Mouse (Mus musculus) heart, postnatal 4 days (tissue): ENCODE data around the gene Cobll1. TPM values are rescaled to one million over a fixed set of nuclear protein-coding genes. Genes with fewer than 3 reads are reported as not detected.

Source experiments
- DNase-seq: peaks from one replicate; pipeline ENCODE4 v3.0.0; 2021
- total RNA-seq, 2 experiments: library from RNA; stranded (reverse); gene quantifications; 2 replicates each; pipeline ENCODE4 v1.2.3; 2021

The Cobll1 gene
- total RNA-seq, 2 experiments from 2014 or later = 34.5 to 34.7 TPM

DNA sequence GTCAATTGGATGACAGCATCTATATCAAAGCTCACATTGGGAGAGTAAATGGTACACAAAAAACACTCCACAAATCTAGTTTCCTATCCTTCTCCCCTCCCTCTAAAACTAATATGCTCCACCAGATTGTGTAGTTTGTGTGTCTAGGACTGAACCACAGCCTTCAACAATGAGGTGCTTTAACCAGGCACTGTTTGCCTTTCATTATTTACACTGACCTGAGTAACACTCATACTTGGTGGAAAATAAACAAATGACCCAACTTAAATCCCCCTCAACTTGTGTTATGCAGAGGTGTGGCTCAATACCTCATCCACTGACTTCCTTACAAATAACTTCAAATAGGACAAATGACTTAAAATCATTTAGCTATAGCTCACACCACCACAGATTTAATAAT, 155.8 kb downstream of the Cobll1 start:
- no peak for DNase-seq

DNA sequence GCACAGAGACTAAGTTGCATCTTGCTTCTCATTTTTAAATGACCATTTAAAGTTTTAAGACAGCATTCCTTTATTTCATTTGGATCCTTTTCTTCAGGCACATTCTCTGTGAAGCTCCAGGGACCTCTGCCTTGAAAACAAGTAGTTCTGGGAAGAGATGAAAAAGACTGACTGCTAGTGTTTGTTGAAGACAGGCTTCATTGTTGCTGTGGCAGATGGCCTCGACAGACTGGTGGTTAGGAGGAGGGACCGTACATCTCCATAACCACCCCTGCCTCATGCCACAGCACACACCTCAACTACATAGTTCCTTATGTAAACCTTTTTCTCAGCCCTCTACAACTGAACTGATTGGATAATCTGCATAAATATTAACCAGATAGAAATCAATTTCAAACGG, 161.7 kb downstream of the Cobll1 start:
- no peak for DNase-seq

DNA sequence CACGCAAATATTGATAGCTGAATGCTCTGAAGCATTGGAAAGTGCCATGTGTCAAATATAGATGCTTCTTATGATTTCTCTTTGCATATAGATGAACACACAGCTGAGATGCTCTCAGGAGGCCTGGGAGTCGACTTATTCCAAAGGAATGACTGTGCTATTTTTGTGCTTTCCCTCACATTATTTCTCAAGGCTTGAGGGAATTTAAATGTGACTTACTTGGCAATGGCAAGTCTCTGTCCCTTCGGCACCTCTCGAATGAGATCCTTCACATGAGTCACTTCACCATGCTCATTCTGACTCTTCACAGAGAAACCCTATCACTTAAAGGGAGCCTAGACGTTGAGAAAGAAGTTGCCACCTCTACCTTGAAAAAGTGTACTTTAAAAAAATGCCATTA, 163.4 kb downstream of the Cobll1 start:
- no peak for DNase-seq

DNA sequence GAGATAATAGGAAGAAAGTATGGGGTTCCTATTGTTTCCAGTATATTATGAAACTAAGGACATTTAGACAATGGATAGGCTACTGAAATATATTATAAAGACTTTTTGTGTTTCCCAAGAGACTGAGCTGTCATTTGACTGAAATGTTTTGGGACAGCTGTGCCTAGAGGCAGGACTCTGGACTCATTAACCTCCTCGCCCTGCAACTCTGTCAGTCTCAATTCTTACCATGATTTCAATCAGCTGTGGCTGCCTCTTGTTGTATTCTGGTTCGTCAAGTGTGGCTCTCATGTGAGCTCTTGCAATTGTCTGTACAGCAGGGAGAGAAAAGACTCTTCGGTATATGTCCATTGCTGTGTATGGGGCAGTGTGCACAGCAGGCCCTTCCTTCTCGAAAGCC, 163.8 kb downstream of the Cobll1 start:
- no peak for DNase-seq

DNA sequence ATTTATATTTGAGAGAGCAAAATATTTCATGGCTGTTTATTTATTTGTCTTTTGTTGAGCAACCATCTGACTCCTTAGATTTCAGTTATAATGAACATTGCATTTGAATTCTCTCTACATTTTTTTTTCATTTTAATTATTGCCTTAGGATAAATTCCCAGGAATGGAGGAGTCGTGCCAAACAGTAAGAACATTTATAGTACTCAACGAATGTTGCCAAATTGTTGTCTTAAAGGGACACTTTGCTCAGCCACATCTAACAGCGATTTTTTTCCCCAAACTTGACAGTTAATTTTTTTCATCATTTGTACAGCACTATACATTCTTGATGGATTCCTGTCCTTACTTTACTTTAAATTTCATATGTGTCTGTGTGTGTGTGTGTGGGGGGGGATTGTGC, 167.0 kb downstream of the Cobll1 start:
- no peak for DNase-seq

DNA sequence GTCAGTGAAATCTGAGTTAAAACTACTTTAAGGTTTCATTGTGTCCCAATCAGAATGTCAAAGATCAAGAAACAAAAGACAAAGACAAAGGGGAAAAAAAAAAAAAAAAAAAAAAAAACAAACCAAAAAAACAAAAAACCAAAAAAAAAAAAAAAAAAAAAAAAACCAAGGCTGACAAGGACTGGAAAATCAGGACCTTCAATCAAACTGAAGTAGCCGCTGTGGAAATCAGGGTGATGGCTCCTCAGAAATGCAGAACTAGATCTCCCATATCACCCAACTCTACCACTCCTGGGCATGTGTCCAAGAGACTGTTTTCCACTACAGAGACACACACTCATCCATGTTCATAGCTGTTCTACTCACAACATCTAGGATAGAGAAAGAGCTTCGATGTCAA, 185.4 kb downstream of the Cobll1 start:
- DNase-seq = no peak

DNA sequence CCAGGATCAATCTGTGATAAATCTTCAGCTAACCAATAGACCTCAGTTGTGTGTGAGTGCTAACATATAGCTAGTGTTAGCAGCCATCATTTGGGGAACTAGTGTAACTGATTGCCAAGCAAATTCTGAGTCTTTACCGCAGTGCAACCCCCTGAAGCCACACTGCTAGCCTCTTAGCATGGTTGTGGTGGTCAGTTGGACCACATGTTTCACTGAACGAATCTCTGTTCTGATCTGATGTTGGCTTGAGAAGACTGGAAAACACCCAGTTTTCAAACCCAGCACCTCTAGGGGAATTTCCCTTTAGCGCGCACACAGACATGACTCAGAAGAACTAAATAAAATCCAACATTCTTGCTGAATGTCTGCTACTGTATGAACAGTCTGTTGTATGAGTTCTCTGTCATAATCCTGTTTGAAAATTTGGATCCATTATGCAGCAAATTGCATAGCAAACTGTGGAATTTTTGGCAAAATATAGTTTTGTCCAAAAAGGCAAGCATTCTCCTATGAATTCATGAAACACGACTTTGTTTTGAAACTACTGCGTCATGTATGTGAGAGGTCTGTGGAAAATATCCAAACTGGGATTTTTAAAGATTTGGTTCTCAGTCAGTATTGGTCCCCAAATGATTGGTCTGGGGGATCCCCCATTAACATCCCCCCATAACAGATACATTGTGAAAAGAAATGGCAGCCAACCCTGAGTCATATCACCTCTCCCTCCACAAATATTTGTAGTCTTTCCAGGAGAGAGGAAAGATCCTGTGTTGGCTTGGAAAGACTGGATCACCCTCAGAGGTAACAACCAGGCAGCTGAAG, 186.8 kb downstream of the Cobll1 start:
- no peak for DNase-seq

DNA sequence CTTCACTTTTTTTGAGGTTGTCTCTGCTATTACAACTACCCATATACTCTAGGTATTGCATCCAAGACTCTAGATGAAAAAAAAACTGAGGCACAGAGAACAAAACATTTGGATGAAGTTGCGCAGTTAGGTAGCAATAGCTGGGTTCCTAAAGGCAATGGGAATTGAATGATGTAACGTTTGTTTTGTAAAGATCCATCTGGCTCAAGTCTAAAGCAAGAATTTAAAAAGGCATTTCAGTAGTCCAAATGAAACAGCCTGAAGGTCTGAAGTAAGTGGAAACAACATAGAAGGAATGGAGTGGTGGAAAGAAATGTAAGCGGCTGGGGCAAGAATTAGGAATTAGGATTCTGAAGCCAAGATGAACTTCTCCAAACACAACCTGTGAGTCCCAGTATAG, 188.4 kb downstream of the Cobll1 start:
- DNase-seq = no peak

DNA sequence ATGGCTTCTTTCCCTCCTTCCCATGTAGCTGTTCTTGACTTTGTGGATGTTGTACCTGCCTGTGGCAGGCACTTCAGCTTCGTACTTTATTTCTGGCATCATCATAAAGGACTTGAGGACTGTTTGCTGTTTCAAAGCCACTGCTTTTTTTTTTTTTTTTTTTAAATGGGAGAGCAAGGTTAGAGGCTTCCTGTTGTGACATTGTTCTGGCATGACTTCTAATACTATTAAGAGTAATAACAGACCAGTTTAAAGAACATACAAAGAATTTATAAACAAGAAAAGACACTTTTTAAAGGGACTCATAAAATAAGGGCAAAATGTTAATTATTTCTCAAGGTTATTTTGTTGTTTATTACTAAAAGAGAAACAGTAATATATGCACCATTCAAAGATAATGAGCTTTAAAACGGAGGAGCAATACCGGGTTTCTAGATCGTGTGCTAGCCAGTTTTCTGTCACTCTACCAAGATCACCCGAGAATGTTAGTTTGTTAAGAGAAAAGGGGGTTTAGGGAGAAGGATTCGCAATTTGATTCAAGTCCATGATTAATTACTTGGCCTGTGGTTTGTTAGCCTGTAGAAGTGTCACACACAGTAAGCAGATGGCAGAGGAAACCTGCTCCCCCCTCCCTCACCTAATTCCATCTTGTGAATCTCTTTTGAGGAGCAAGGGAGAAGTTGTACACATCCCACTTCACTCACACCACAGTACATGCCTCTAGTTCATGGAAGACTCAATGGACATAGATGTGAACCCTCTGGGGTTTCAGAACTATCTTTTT, 190.8 kb downstream of the Cobll1 start:
- no peak for DNase-seq

Other genes with a start within 250 kb of the Cobll1 start
- gene Grb14, start 214.4 kb downstream of the Cobll1 start, total RNA-seq = 100 to 1,000 TPM; 108 to 111 TPM
- 1 to 10 TPM; 1.0 to 1.1 TPM for gene Slc38a11, start 124.6 kb upstream of the Cobll1 start, total RNA-seq